Mouse (Mus musculus) cerebellum, adult 2 months (tissue): ENCODE measurements around the gene Hist2h4.

Experiments
- CTCF ChIP-seq: fragments of 200-500 bp; IDR thresholded peaks from 2 replicates; pipeline ENCODE4 v1.5.1; 2011; ENCODE audit warnings: low read depth, mild to moderate bottlenecking, control low read depth, low read length, moderate library complexity, borderline replicate concordance; ENCODE audit not compliant: insufficient read depth
- POLR2A ChIP-seq: fragments of 200-500 bp; IDR thresholded peaks from 2 replicates; pipeline ENCODE4 v1.6.1; 2011; ENCODE audit warnings: low read length, control low read depth, borderline replicate concordance; ENCODE audit not compliant: insufficient read depth

GRCm38 (mm10) chr3:96300706-96301529 is 37.8 kb upstream of the Hist2h4 start:
- no peak for TF ChIP-seq CTCF
- TF ChIP-seq POLR2A: no peak
